Mouse (Mus musculus): ENCODE data around the gene Crb3. TPM values are rescaled to one million over a fixed set of nuclear protein-coding genes. Genes with fewer than 3 reads are reported as not detected.

Gene Crb3
- 2.4 and 4.3 TPM in 2 replicates for polyA plus RNA-seq (2012; rRNA removed)

- TF ChIP-seq CTCF (IDR thresholded peaks at IDR 0.05; ENCODE audit: control insufficient read depth, insufficient read depth, insufficient replicate concordance, low read depth, low read length) = no peak
- TF ChIP-seq POLR2A (IDR thresholded peaks at IDR 0.05; ENCODE audit: control insufficient read depth, low read depth, low read length) = no peak
- Histone ChIP-seq H3K36me3 (ENCODE audit: control insufficient read depth, insufficient read depth, low read length) (no peaks in the 10 kb centered on the region), H3K27me3 (ENCODE audit: control insufficient read depth, insufficient read depth, low read length) (no peaks in the 10 kb centered on the region; the same call in 1 of the 2 replicates), H3K4me1 (ENCODE audit: control insufficient read depth, insufficient read depth, low read length) (peaks cover 24% of the 10 kb centered on the region), H3K4me3 (ENCODE audit: control insufficient read depth, low read depth, low read length) (peak within 1 kb of the TSS; percentile 91), H3K27ac (ENCODE audit: control insufficient read depth, insufficient read depth, low read depth, low read length) (no peak within 1 kb of the TSS)
These were observed at the start of gene Crb3 for GRCm38 (mm10) chr17:57058891-57059485. Gene Crb3, plus strand, starts transcription at chr17:57059105.

DNA sequence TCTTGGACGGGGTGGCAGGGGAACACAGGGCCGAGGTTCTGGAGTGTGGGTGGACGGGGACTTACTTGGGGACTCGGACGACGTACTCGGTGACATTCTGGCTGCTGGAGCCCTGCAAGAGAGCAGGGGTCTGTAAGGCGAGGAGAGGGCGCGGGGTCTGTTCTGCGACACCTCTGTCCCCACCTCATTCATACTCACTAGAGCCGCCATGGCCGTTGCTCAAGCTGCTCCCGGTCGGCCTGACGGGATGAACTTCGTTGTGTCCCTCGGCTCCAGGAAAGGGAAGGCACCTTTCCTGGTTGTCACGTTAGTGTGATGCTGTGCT, 48.0 kb upstream of the Crb3 start:
- Histone ChIP-seq H3K27ac (ENCODE audit: control insufficient read depth, insufficient read depth, low read depth, low read length) (peak overlapping the region; percentile 97), H3K4me3 (ENCODE audit: control insufficient read depth, low read depth, low read length) (peak overlapping the region; percentile 97)

DNA sequence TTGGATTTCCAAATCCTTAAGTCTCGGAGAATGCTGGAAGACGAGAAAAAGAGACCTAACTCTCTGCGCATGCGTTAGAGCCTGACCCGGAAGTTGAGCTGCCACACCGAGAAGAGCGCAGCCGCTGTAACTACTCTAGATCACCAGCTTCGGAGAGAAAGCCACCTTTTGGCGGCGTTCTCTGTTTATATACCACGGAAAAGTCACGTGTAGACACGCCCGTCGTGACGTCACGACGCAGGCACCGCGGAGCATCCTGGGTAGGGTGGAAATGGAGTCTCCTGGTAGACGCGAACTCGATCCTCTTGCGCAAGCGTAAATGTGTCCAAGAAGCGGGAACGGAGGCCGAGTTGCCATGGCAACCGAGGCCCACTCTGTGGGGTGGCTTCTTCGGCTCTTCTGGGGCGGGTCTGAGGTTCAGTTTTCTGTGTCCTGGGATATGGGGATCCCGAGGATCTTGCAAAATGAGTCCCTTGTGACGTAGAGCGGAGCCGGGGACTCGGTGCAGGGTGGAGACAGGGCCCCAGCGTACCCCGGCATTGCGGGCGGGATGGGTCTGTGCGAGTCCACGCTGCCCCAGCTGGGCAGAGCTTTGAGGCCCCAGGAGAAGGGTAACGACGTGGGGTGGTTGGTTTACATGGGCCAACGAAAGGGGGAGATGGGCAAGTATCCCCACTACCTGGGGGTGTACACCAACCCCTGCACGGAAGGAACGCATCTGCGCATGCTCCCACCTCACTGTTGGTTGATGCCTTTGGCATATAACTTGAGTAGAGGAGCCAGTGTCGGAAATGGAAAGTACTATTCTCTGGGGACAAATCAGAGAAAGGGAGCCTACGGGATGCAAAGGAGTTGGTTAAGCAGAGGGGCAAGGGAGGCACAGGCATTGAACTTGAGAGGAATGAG, 47.4 kb upstream of the Crb3 start, which contains the start of the genes Gtf2f1 and Gm17949:
Gene Gtf2f1, minus strand, starts transcription at position 53 of the 906 bp plus-strand sequence.
Gene Gm17949, plus strand, starts transcription at position 234 of the 906 bp plus-strand sequence.
- Histone ChIP-seq H3K36me3 (ENCODE audit: control insufficient read depth, insufficient read depth, low read length) (no peaks in the 10 kb centered on the region; the same call in 1 of the 2 replicates), H3K27ac (ENCODE audit: control insufficient read depth, insufficient read depth, low read depth, low read length) (peak within 1 kb of the TSS; percentile 97), H3K27me3 (ENCODE audit: control insufficient read depth, insufficient read depth, low read length) (no peaks in the 10 kb centered on the region), H3K4me3 (ENCODE audit: control insufficient read depth, low read depth, low read length) (peak within 1 kb of the TSS; percentile 97), H3K4me1 (ENCODE audit: control insufficient read depth, insufficient read depth, low read length) (peaks cover 5% of the 10 kb centered on the region)
- TF ChIP-seq CTCF (IDR thresholded peaks at IDR 0.05; ENCODE audit: control insufficient read depth, insufficient read depth, insufficient replicate concordance, low read depth, low read length) = no peak
- TF ChIP-seq POLR2A (IDR thresholded peaks at IDR 0.05; ENCODE audit: control insufficient read depth, low read depth, low read length) = peak; percentile 99

More for the DNA sequence above, 48.0 kb upstream of the Crb3 start:
- Histone ChIP-seq H3K27me3 (ENCODE audit: control insufficient read depth, insufficient read depth, low read length) (no peaks in the 10 kb centered on the region), H3K4me1 (ENCODE audit: control insufficient read depth, insufficient read depth, low read length) (peaks cover 5% of the 10 kb centered on the region), H3K36me3 (ENCODE audit: control insufficient read depth, insufficient read depth, low read length) (no peaks in the 10 kb centered on the region; the same call in 1 of the 2 replicates)
- no peak for TF ChIP-seq CTCF (IDR thresholded peaks at IDR 0.05; ENCODE audit: control insufficient read depth, insufficient read depth, insufficient replicate concordance, low read depth, low read length)
- TF ChIP-seq POLR2A (IDR thresholded peaks at IDR 0.05; ENCODE audit: control insufficient read depth, low read depth, low read length) = no peak

- Histone ChIP-seq H3K36me3 (ENCODE audit: control insufficient read depth, insufficient read depth, low read length) (no peaks in the 10 kb centered on the region; the same call in 1 of the 2 replicates), H3K27ac (ENCODE audit: control insufficient read depth, insufficient read depth, low read depth, low read length) (peak overlapping the region; percentile 97), H3K27me3 (ENCODE audit: control insufficient read depth, insufficient read depth, low read length) (no peaks in the 10 kb centered on the region), H3K4me3 (ENCODE audit: control insufficient read depth, low read depth, low read length) (peak overlapping the region; percentile 97), H3K4me1 (ENCODE audit: control insufficient read depth, insufficient read depth, low read length) (peaks cover 5% of the 10 kb centered on the region)
- TF ChIP-seq CTCF (IDR thresholded peaks at IDR 0.05; ENCODE audit: control insufficient read depth, insufficient read depth, insufficient replicate concordance, low read depth, low read length) = no peak
- no peak for TF ChIP-seq POLR2A (IDR thresholded peaks at IDR 0.05; ENCODE audit: control insufficient read depth, low read depth, low read length)
These were observed 46.6 kb upstream of the Crb3 start for GRCm38 (mm10) chr17:57012245-57012795.

DNA sequence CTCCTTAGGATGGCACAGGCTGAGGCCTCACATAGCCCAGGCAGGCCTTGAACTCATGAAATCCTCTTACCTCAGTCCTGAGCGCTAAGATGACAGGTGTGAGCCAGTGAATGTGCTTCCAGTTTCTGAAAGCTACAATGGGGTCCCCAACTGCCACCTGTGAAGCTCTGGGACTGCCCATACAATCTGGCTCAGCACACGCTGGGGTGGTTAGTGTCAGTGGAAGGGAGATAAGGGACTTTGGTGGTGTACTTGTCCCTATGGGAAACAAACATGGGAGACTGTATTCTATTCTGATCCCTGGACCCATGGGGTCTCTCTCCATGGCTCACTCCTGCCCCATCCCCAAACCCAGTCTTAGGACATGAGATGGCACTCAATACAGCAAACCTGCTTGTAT, 39.2 kb upstream of the Crb3 start:
- no peak overlapping the region for H3K27ac ChIP-seq (ENCODE audit: control insufficient read depth, insufficient read depth, low read depth, low read length)
- H3K27me3 ChIP-seq (ENCODE audit: control insufficient read depth, insufficient read depth, low read length) = no peaks in the 10 kb centered on the region
- peaks cover 3% of the 10 kb centered on the region for H3K36me3 ChIP-seq (ENCODE audit: control insufficient read depth, insufficient read depth, low read length)
- TF ChIP-seq POLR2A (IDR thresholded peaks at IDR 0.05; ENCODE audit: control insufficient read depth, low read depth, low read length) = no peak
- no peak for TF ChIP-seq CTCF (IDR thresholded peaks at IDR 0.05; ENCODE audit: control insufficient read depth, insufficient read depth, insufficient replicate concordance, low read depth, low read length)
- no peaks in the 10 kb centered on the region for H3K4me1 ChIP-seq (ENCODE audit: control insufficient read depth, insufficient read depth, low read length)
- no peak overlapping the region for H3K4me3 ChIP-seq (ENCODE audit: control insufficient read depth, low read depth, low read length)

DNA sequence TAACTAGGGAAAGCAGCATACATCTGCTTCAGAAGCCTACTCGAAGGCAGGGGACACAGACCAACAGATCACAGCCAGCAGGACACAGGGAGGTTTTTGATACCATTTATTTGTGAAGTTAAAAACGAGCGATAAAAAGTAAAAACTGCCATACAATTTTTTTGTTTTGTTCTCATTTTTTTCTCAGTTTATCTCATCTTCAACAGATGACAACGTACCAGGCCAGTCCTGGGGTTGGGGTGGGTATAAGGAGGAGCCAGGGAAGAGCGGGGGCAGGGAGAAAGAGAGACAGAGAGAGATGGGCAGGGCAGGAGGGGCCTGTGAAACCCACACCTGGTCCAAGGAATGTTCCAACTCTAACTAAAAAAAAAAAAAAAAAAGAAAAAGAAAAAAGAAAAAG, 37.9 kb upstream of the Crb3 start:
- TF ChIP-seq CTCF (IDR thresholded peaks at IDR 0.05; ENCODE audit: control insufficient read depth, insufficient read depth, insufficient replicate concordance, low read depth, low read length) (no peak), POLR2A (IDR thresholded peaks at IDR 0.05; ENCODE audit: control insufficient read depth, low read depth, low read length) (no peak)
- peaks cover 6% of the 10 kb centered on the region for H3K36me3 ChIP-seq (ENCODE audit: control insufficient read depth, insufficient read depth, low read length)
- no peak overlapping the region for H3K27ac ChIP-seq (ENCODE audit: control insufficient read depth, insufficient read depth, low read depth, low read length)
- no peaks in the 10 kb centered on the region for H3K27me3 ChIP-seq (ENCODE audit: control insufficient read depth, insufficient read depth, low read length)
- H3K4me1 ChIP-seq (ENCODE audit: control insufficient read depth, insufficient read depth, low read length) = no peaks in the 10 kb centered on the region
- H3K4me3 ChIP-seq (ENCODE audit: control insufficient read depth, low read depth, low read length) = no peak overlapping the region

DNA sequence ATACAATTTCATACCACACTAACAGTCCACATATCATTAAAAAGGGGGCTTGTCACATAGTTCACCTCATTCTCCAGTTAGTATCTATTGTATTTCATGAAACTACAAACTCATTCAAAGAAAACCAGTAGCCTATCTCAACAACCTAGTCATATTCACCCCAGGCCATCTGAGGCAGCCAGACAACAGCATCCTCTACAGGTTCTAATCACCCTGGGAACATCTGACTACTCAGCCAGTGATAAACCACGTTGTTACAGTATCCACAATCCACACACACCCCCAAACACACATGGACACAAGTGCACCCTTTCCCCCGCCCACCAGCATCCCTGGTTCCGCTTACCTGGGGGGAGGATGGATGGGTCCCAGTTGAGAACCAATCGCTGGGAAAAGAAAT, 31.4 kb upstream of the Crb3 start:
- no peak for TF ChIP-seq CTCF (IDR thresholded peaks at IDR 0.05; ENCODE audit: control insufficient read depth, insufficient read depth, insufficient replicate concordance, low read depth, low read length)
- TF ChIP-seq POLR2A (IDR thresholded peaks at IDR 0.05; ENCODE audit: control insufficient read depth, low read depth, low read length) = no peak
- Histone ChIP-seq H3K27ac (ENCODE audit: control insufficient read depth, insufficient read depth, low read depth, low read length) (no peak overlapping the region), H3K36me3 (ENCODE audit: control insufficient read depth, insufficient read depth, low read length) (peaks cover 9% of the 10 kb centered on the region), H3K27me3 (ENCODE audit: control insufficient read depth, insufficient read depth, low read length) (no peaks in the 10 kb centered on the region), H3K4me1 (ENCODE audit: control insufficient read depth, insufficient read depth, low read length) (peaks cover 17% of the 10 kb centered on the region), H3K4me3 (ENCODE audit: control insufficient read depth, low read depth, low read length) (no peak overlapping the region)
